In genomic region chr6:34874101-34874921, GRCm38 (mm10) we compare ENCODE assay signal across 8 mouse cellular contexts. TPM values are rescaled to one million over a fixed set of nuclear protein-coding genes. Genes with fewer than 3 reads are reported as not detected.
DNase-seq lines count a peak whose midpoint lies in the region; ATAC-seq and TF ChIP-seq lines count a peak whose summit lies in the region.

No protein-coding gene starts in this region.

- intact Hi-C loops in heart, adult 2 months (cut with DNase I) = loop anchor here (1.0 kb wide), 1 partner anchor 8 kb away; no protein-coding TSS in a partner anchor

- ATAC-seq in kidney, embryonic 14.5 days (ENCODE audit: low FRiP score, low TSS enrichment) = no peak
- ATAC-seq in CD4-positive, CD25-positive, alpha-beta regulatory T cell, adult 4 months = no peak

- no peak for TF ChIP-seq POLR2A in bone marrow macrophage, adult 2 months (IDR thresholded peaks at IDR 0.05; ENCODE audit: borderline replicate concordance, low read depth, low read length)
- peak; percentile 82 for TF ChIP-seq POLR2A in heart, adult 2 months (IDR thresholded peaks at IDR 0.05; ENCODE audit: insufficient read depth, low read depth, low read length)

- H3K4me1 ChIP-seq in bone marrow macrophage, adult 2 months (ENCODE audit: control insufficient read depth, insufficient read depth, low read length) = peaks cover 62% of the 10 kb centered on the region
- peaks cover 46% of the 10 kb centered on the region for H3K4me1 ChIP-seq in heart, adult 2 months (ENCODE audit: control insufficient read depth, insufficient read depth, low read length)
- H3K4me1 ChIP-seq in kidney, embryonic 14.5 days (ENCODE audit: control insufficient read depth, insufficient read depth, low read length) = peaks cover 18% of the 10 kb centered on the region

- peak overlapping the region; percentile 44 for H3K4me3 ChIP-seq in bone marrow macrophage, adult 2 months (ENCODE audit: insufficient read depth, low read length)
- peak overlapping the region; percentile 31 for H3K4me3 ChIP-seq in heart, adult 2 months
- no peak overlapping the region for H3K4me3 ChIP-seq in kidney, embryonic 14.5 days (ENCODE audit: low read length)

- no peaks in the 10 kb centered on the region for H3K79me2 ChIP-seq in heart, adult 2 months (replicated peaks; ENCODE audit: control insufficient read depth, insufficient read depth, low read length)

- H3K36me3 ChIP-seq in heart, adult 2 months (ENCODE audit: control insufficient read depth, insufficient read depth, low read length) = peaks cover 14% of the 10 kb centered on the region
- 0 out of 2 replicates have a peak, but pooled peaks cover 4% of the 10 kb centered on the region for H3K36me3 ChIP-seq in kidney, embryonic 14.5 days (ENCODE audit: control insufficient read depth, insufficient read depth, low read length)

- peak overlapping the region; percentile 65 for H3K27ac ChIP-seq in bone marrow macrophage, adult 2 months (ENCODE audit: insufficient read depth, low read depth, low read length)
- H3K27ac ChIP-seq in heart, adult 2 months = peak overlapping the region; percentile 99
- peak overlapping the region; percentile 68 for H3K27ac ChIP-seq in kidney, embryonic 14.5 days (ENCODE audit: low read depth, low read length)

- DNase-seq in adrenal gland, adult (ENCODE audit: inconsistent age in 2 of 2, low spot score in 1 of 2) = peak; percentile 69 to 78
- no peak for DNase-seq in adrenal gland, postnatal 4 days (ENCODE audit: low spot score in 2 of 2)
- DNase-seq in heart, adult 2 months = peak; percentile 84 to 91
- peak; percentile 67 for DNase-seq in lung, postnatal 14 days
- no peak for DNase-seq in embryo, embryonic 11 days

- peak overlapping the region; percentile 57 for H3K9ac ChIP-seq in heart, adult 2 months (ENCODE audit: low read depth, low read length)
- H3K9ac ChIP-seq in kidney, embryonic 14.5 days (ENCODE audit: low read depth, low read length) = no peak overlapping the region; the same call in 1 of the 2 replicates

- no peaks in the 10 kb centered on the region for H3K9me3 ChIP-seq in kidney, embryonic 14.5 days (ENCODE audit: control insufficient read depth, low read length)

- TF ChIP-seq EP300 in heart, adult 2 months (IDR thresholded peaks at IDR 0.05; ENCODE audit: insufficient read depth, low read depth, low read length) = peak; percentile 96

- TF ChIP-seq CTCF in bone marrow macrophage, adult 2 months (IDR thresholded peaks at IDR 0.05; ENCODE audit: low read depth, low read length) = no peak
- peak; percentile 39 for TF ChIP-seq CTCF in heart, adult 2 months (IDR thresholded peaks at IDR 0.05)

- no peaks in the 10 kb centered on the region for H3K27me3 ChIP-seq in heart, adult 2 months (ENCODE audit: control insufficient read depth, insufficient read depth, low read length)
- H3K27me3 ChIP-seq in kidney, embryonic 14.5 days (ENCODE audit: control insufficient read depth, insufficient read depth, low read length) = no peaks in the 10 kb centered on the region

- no peak overlapping the region for H3K4me2 ChIP-seq in kidney, embryonic 14.5 days (replicated peaks; ENCODE audit: low read depth, low read length)

- 26% methylated on average over 21 of the region's 21 CpGs for WGBS in heart, adult 2 months
- 64% methylated on average over 21 of the region's 21 CpGs for WGBS in kidney, embryonic 14.5 days

RNA-seq across cellular contexts. Expression of gene Cyren, which starts 3.5 kb away (rescaled TPM):
- total RNA-seq in adrenal gland, postnatal 4 days (2021) = 1 to 10 TPM; 8.8 to 9.8 TPM
- polyA plus RNA-seq in bone marrow macrophage, adult 2 months (2012; ENCODE audit: insufficient read depth, insufficient read length, missing spikeins) = 10.6 and 11.6 TPM in 2 replicates
- 1 to 10 TPM; 3.5 to 5.5 TPM for total RNA-seq in heart, adult 2 months (2021)
- polyA plus RNA-seq in heart, adult 2 months (2012; rRNA removed) = 5.8 and 6.2 TPM in 2 replicates
- polyA plus RNA-seq in kidney, embryonic 14.5 days (2014; fragmentation: Nextera tagmentation; extraction: Ambion mirVana) = 13.1 and 14.2 TPM in 2 replicates
- polyA plus RNA-seq in CD4-positive, CD25-positive, alpha-beta regulatory T cell, adult 4 months (2017; shearing (Covaris generic)) = 1 to 10 TPM; 5.0 to 5.9 TPM

RNA-seq across cellular contexts. Expression of gene Tmem140, which starts 11.4 kb away (rescaled TPM):
- 10 to 100 TPM; 15.4 to 16.8 TPM for total RNA-seq in adrenal gland, postnatal 4 days (2021)
- polyA plus RNA-seq in bone marrow macrophage, adult 2 months (2012; ENCODE audit: insufficient read depth, insufficient read length, missing spikeins) = 74.9 and 86.3 TPM in 2 replicates
- total RNA-seq in heart, adult 2 months (2021) = 10 to 100 TPM; 22.9 TPM
- polyA plus RNA-seq in heart, adult 2 months (2012; rRNA removed) = 18.2 and 23.5 TPM in 2 replicates
- polyA plus RNA-seq in kidney, embryonic 14.5 days (2014; fragmentation: Nextera tagmentation; extraction: Ambion mirVana) = 0.64 and 1.0 TPM in 2 replicates
- 10 to 100 TPM; 21.8 to 22.6 TPM for polyA plus RNA-seq in CD4-positive, CD25-positive, alpha-beta regulatory T cell, adult 4 months (2017; shearing (Covaris generic))

RNA-seq across cellular contexts. Expression of gene Wdr91, which starts 36.4 kb away (rescaled TPM):
- 10 to 100 TPM; 23.9 to 24.7 TPM for total RNA-seq in adrenal gland, postnatal 4 days (2021)
- polyA plus RNA-seq in bone marrow macrophage, adult 2 months (2012; ENCODE audit: insufficient read depth, insufficient read length, missing spikeins) = 85.3 and 90.3 TPM in 2 replicates
- 10 to 100 TPM; 12.7 to 13.4 TPM for total RNA-seq in heart, adult 2 months (2021)
- polyA plus RNA-seq in heart, adult 2 months (2012; rRNA removed) = 8.1 and 13.3 TPM in 2 replicates
- polyA plus RNA-seq in kidney, embryonic 14.5 days (2014; fragmentation: Nextera tagmentation; extraction: Ambion mirVana) = 7.3 and 11.0 TPM in 2 replicates
- 10 to 100 TPM; 20.0 to 30.1 TPM for polyA plus RNA-seq in CD4-positive, CD25-positive, alpha-beta regulatory T cell, adult 4 months (2017; shearing (Covaris generic))

RNA-seq across cellular contexts. Expression of gene Stra8, which starts 45.7 kb away (rescaled TPM):
- total RNA-seq in adrenal gland, postnatal 4 days (2021) = not detected
- not detected in 2 replicates for polyA plus RNA-seq in bone marrow macrophage, adult 2 months (2012; ENCODE audit: insufficient read depth, insufficient read length, missing spikeins)
- not detected for total RNA-seq in heart, adult 2 months (2021)
- polyA plus RNA-seq in heart, adult 2 months (2012; rRNA removed) = not detected in 2 replicates
- not detected in 2 replicates for polyA plus RNA-seq in kidney, embryonic 14.5 days (2014; fragmentation: Nextera tagmentation; extraction: Ambion mirVana)
- polyA plus RNA-seq in CD4-positive, CD25-positive, alpha-beta regulatory T cell, adult 4 months (2017; shearing (Covaris generic)) = under 1 TPM in 1 of 2 experiments, not detected in 1; 0.27 TPM

Comparison
In these comparisons a context has a peak if more than half of its experiments do, and no peak if none do; other contexts are left out.
1. DNase-seq: peak in adrenal gland, adult (2 of 2), heart, adult 2 months (2 of 2) and lung, postnatal 14 days (single experiment); none in adrenal gland, postnatal 4 days (0 of 2) and embryo, embryonic 11 days (single experiment).
2. Peak in every context shown above with its lines, with median percentiles within 50 percentile points of each other: H3K27ac ChIP-seq.